Comparison of ENCODE assay signal across 22 mouse cellular contexts in genomic region chr2:141142266-141142665, GRCm38 (mm10).
A peak's percentile ranks its signal among the peaks of the same experiment; 100 is the strongest.
DNase-seq lines count a peak whose midpoint lies in the region; ATAC-seq and TF ChIP-seq lines count a peak whose summit lies in the region.
"Had no signal": no experiment of that assay in that cellular context is flagged by ENCODE, and none has a peak within 500 bp of the region (broad histone marks: within the 10 kb centered on the region; RNA-seq: fewer than 3 reads in every experiment).

No protein-coding gene starts in this region.

- H3K4me1 ChIP-seq in hindbrain, embryonic 11.5 days (replicated peaks; ENCODE audit: control insufficient read depth, insufficient read depth, low read length), result no peaks in the 10 kb centered on the region
- no peaks in the 10 kb centered on the region for H3K4me1 ChIP-seq in hindbrain, embryonic 10.5 days (replicated peaks)
- H3K4me1 ChIP-seq in hindbrain, embryonic 13.5 days (replicated peaks), result 0 out of 2 replicates have a peak, but pooled peaks cover 2% of the 10 kb centered on the region
- H3K4me1 ChIP-seq in hindbrain, embryonic 14.5 days (replicated peaks; ENCODE audit: control insufficient read depth, insufficient read depth, low read length), result 0 out of 2 replicates have a peak, but pooled peaks cover 5% of the 10 kb centered on the region
- H3K4me1 ChIP-seq in midbrain, embryonic 14.5 days (ENCODE audit: control insufficient read depth, insufficient read depth, low read length), result no peaks in the 10 kb centered on the region
- no peaks in the 10 kb centered on the region for H3K4me1 ChIP-seq in midbrain, embryonic 10.5 days
- H3K4me1 ChIP-seq: forebrain, embryonic 10.5 days; forebrain, embryonic 12.5 days had no signal

- no peak overlapping the region for H3K4me2 ChIP-seq in hindbrain, embryonic 11.5 days (replicated peaks; ENCODE audit: low read depth, low read length)
- H3K4me2 ChIP-seq in hindbrain, embryonic 13.5 days, result no peak overlapping the region
- no peak overlapping the region for H3K4me2 ChIP-seq in hindbrain, embryonic 14.5 days (replicated peaks)
- H3K4me2 ChIP-seq in midbrain, embryonic 14.5 days (ENCODE audit: low read length), result no peak overlapping the region
- H3K4me2 ChIP-seq: embryonic facial prominence, embryonic 12.5 days; forebrain, embryonic 12.5 days had no signal

- TF ChIP-seq POLR2A in brain, embryonic 14.5 days (IDR thresholded peaks at IDR 0.05; ENCODE audit: borderline replicate concordance, extremely low read depth, insufficient read depth, insufficient read length, poor library complexity, severe bottlenecking), result no peak

- H3K4me3 ChIP-seq in hindbrain, embryonic 11.5 days (ENCODE audit: low read depth, low read length), result no peak overlapping the region
- H3K4me3 ChIP-seq in hindbrain, embryonic 10.5 days, result no peak overlapping the region
- no peak overlapping the region for H3K4me3 ChIP-seq in hindbrain, embryonic 13.5 days
- no peak overlapping the region for H3K4me3 ChIP-seq in hindbrain, embryonic 14.5 days (replicated peaks; ENCODE audit: low read length)
- no peak overlapping the region for H3K4me3 ChIP-seq in midbrain, embryonic 14.5 days (replicated peaks; ENCODE audit: low read depth, low read length)
- H3K4me3 ChIP-seq in midbrain, embryonic 10.5 days, result no peak overlapping the region
- H3K4me3 ChIP-seq: embryonic facial prominence, embryonic 12.5 days; erythroblast, embryonic 14.5 days; forebrain, embryonic 10.5 days; forebrain, embryonic 12.5 days had no signal

- DNase-seq in hindbrain, embryonic 11.5 days (ENCODE audit: low spot score), result no peak
- DNase-seq in hindbrain, embryonic 10.5 days (ENCODE audit: low spot score), result no peak
- DNase-seq in hindbrain, embryonic 14.5 days (ENCODE audit: low spot score), result no peak
- peak; percentile 67 for DNase-seq in midbrain, embryonic 14.5 days
- no peak for DNase-seq in midbrain, embryonic 10.5 days (ENCODE audit: low spot score)
- DNase-seq in brain, embryonic 14.5 days (ENCODE audit: low read depth), result peak; percentile 60
- DNase-seq: adrenal gland, adult 2 months; adrenal gland, postnatal 10 days; adrenal gland, postnatal 25 days; cerebellum, adult 11-12 months; cerebellum, adult 2 months; cerebellum, adult 9-10 months; cerebellum, postnatal 10 days; cerebellum, postnatal 25 days had no signal

- H3K27ac ChIP-seq in hindbrain, embryonic 11.5 days (ENCODE audit: low read depth, low read length), result no peak overlapping the region
- H3K27ac ChIP-seq in hindbrain, embryonic 10.5 days, result no peak overlapping the region
- no peak overlapping the region for H3K27ac ChIP-seq in hindbrain, embryonic 13.5 days
- H3K27ac ChIP-seq in hindbrain, embryonic 14.5 days, result no peak overlapping the region
- H3K27ac ChIP-seq in midbrain, embryonic 14.5 days (replicated peaks; ENCODE audit: low read depth, low read length), result no peak overlapping the region
- H3K27ac ChIP-seq in midbrain, embryonic 10.5 days (replicated peaks), result no peak overlapping the region
- H3K27ac ChIP-seq: embryonic facial prominence, embryonic 12.5 days; forebrain, embryonic 10.5 days; forebrain, embryonic 12.5 days had no signal

- no peaks in the 10 kb centered on the region for H3K36me3 ChIP-seq in hindbrain, embryonic 11.5 days (ENCODE audit: control insufficient read depth, insufficient read depth, low read length)
- H3K36me3 ChIP-seq in hindbrain, embryonic 10.5 days, result no peaks in the 10 kb centered on the region
- no peaks in the 10 kb centered on the region for H3K36me3 ChIP-seq in hindbrain, embryonic 13.5 days
- no peaks in the 10 kb centered on the region for H3K36me3 ChIP-seq in hindbrain, embryonic 14.5 days (replicated peaks; ENCODE audit: control insufficient read depth, insufficient read depth)
- no peaks in the 10 kb centered on the region for H3K36me3 ChIP-seq in midbrain, embryonic 14.5 days (ENCODE audit: control insufficient read depth, insufficient read depth, low read length)
- H3K36me3 ChIP-seq in midbrain, embryonic 10.5 days, result no peaks in the 10 kb centered on the region
- H3K36me3 ChIP-seq: embryonic facial prominence, embryonic 12.5 days; forebrain, embryonic 10.5 days; forebrain, embryonic 12.5 days had no signal

- H3K9me3 ChIP-seq in hindbrain, embryonic 11.5 days (ENCODE audit: control insufficient read depth, low read length), result no peaks in the 10 kb centered on the region
- H3K9me3 ChIP-seq in hindbrain, embryonic 10.5 days, result no peaks in the 10 kb centered on the region
- H3K9me3 ChIP-seq in hindbrain, embryonic 13.5 days, result no peaks in the 10 kb centered on the region
- no peaks in the 10 kb centered on the region for H3K9me3 ChIP-seq in hindbrain, embryonic 14.5 days (ENCODE audit: control insufficient read depth, low read length)
- no peaks in the 10 kb centered on the region for H3K9me3 ChIP-seq in midbrain, embryonic 14.5 days (ENCODE audit: control insufficient read depth, low read length)
- no peaks in the 10 kb centered on the region for H3K9me3 ChIP-seq in midbrain, embryonic 10.5 days (replicated peaks)
- H3K9me3 ChIP-seq: embryonic facial prominence, embryonic 12.5 days; forebrain, embryonic 10.5 days; forebrain, embryonic 12.5 days had no signal

- H3K27me3 ChIP-seq in hindbrain, embryonic 11.5 days (ENCODE audit: control insufficient read depth, insufficient read depth, low read length), result no peaks in the 10 kb centered on the region
- no peaks in the 10 kb centered on the region for H3K27me3 ChIP-seq in hindbrain, embryonic 10.5 days (ENCODE audit: insufficient read depth, poor library complexity, severe bottlenecking)
- H3K27me3 ChIP-seq in hindbrain, embryonic 13.5 days, result no peaks in the 10 kb centered on the region
- H3K27me3 ChIP-seq in hindbrain, embryonic 14.5 days (ENCODE audit: control insufficient read depth, insufficient read depth, low read length), result no peaks in the 10 kb centered on the region
- no peaks in the 10 kb centered on the region for H3K27me3 ChIP-seq in midbrain, embryonic 14.5 days (ENCODE audit: control insufficient read depth, insufficient read depth, low read length)
- no peaks in the 10 kb centered on the region for H3K27me3 ChIP-seq in midbrain, embryonic 10.5 days (ENCODE audit: low read depth, poor library complexity, severe bottlenecking)
- H3K27me3 ChIP-seq: embryonic facial prominence, embryonic 12.5 days; forebrain, embryonic 12.5 days had no signal

- H3K9ac ChIP-seq in hindbrain, embryonic 11.5 days (ENCODE audit: low read depth, low read length), result no peak overlapping the region
- no peak overlapping the region for H3K9ac ChIP-seq in hindbrain, embryonic 13.5 days
- no peak overlapping the region for H3K9ac ChIP-seq in hindbrain, embryonic 14.5 days
- no peak overlapping the region for H3K9ac ChIP-seq in midbrain, embryonic 14.5 days (replicated peaks; ENCODE audit: low read length)
- H3K9ac ChIP-seq: embryonic facial prominence, embryonic 12.5 days; forebrain, embryonic 12.5 days had no signal

- 66% methylated on average over 2 of the region's 2 CpGs for WGBS in hindbrain, embryonic 11.5 days
- 64% methylated on average over 2 of the region's 2 CpGs for WGBS in hindbrain, embryonic 10.5 days
- 46% methylated on average over 2 of the region's 2 CpGs for WGBS in hindbrain, embryonic 13.5 days
- 35% methylated on average over 2 of the region's 2 CpGs for WGBS in hindbrain, embryonic 14.5 days
- 39% methylated on average over 2 of the region's 2 CpGs for WGBS in midbrain, embryonic 14.5 days
- WGBS in midbrain, embryonic 10.5 days, result 77% methylated on average over 2 of the region's 2 CpGs

- ATAC-seq in hindbrain, embryonic 11.5 days (ENCODE audit: low FRiP score), result 0 out of 2 replicates have a peak, but pooled peaks have one; percentile 38
- 0 out of 2 replicates have a peak, but pooled peaks have one; percentile 21 for ATAC-seq in hindbrain, embryonic 13.5 days (ENCODE audit: low FRiP score)
- no peak for ATAC-seq in hindbrain, embryonic 14.5 days (ENCODE audit: low FRiP score)
- ATAC-seq in midbrain, embryonic 14.5 days (ENCODE audit: low FRiP score, low TSS enrichment), result no peak
- ATAC-seq in erythroblast, adult 5-6 weeks (replicated peaks; ENCODE audit: low FRiP score, poor library complexity, severe bottlenecking), result no peak
- ATAC-seq: forebrain, embryonic 14.5 days; forebrain, embryonic 16.5 days had no signal

- no peak for TF ChIP-seq CTCF in brain, embryonic 14.5 days (IDR thresholded peaks at IDR 0.05; ENCODE audit: borderline replicate concordance, extremely low read depth, insufficient read depth, insufficient read length)

Comparison
In these comparisons a context has a peak if more than half of its experiments do, and no peak if none do; other contexts are left out.
1. ATAC-seq: peak in hindbrain, embryonic 11.5 days (single experiment) and hindbrain, embryonic 13.5 days (single experiment); none in hindbrain, embryonic 14.5 days (single experiment), midbrain, embryonic 14.5 days (single experiment) and erythroblast, adult 5-6 weeks (single experiment).
2. DNase-seq: peak in midbrain, embryonic 14.5 days (single experiment) and brain, embryonic 14.5 days (single experiment); none in hindbrain, embryonic 11.5 days (single experiment), hindbrain, embryonic 10.5 days (single experiment), hindbrain, embryonic 14.5 days (single experiment) and midbrain, embryonic 10.5 days (single experiment).